In the genomic region with DNA sequence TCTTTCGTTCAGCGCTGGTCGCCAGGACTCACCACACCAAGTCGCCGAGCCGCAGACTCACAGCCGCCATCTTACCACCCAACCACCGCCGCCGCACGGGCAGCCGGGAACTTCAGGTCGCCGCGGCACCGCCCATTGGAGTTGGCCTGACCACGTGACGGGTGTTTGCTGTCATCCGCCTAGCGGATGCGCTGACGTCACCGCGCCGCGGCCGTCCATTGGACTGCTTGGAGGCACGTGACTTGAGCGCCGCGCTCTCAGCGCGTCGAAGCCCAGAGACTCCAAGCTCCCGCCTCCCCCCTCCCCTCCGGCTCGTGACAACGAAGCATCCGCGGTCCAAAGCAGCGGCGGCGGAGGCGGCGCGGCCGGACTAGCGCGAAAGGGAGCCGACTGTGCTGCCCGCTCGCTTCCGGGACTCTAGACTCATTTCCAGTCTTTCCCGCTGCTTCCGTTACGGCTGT, we compare ENCODE assay signal across 8 mouse cellular contexts. TPM values are rescaled to one million over a fixed set of nuclear protein-coding genes. Genes with fewer than 3 reads are reported as not detected.
DNase-seq lines count a peak whose midpoint lies in the region; ATAC-seq and TF ChIP-seq lines count a peak whose summit lies in the region.

A gene (minus strand): TSS at position 90 of the 461 bp plus-strand sequence.
A gene (plus strand): TSS at position 284 of the 461 bp plus-strand sequence.

- H3K9ac ChIP-seq in embryonic facial prominence, embryonic 13.5 days: peak within 1 kb of the TSS; percentile 96
- H3K9ac ChIP-seq in limb, embryonic 12.5 days (replicated peaks): peak within 1 kb of the TSS; percentile 93
- H3K9ac ChIP-seq in midbrain, embryonic 15.5 days: peak within 1 kb of the TSS; percentile 91

- H3K36me3 ChIP-seq in embryonic facial prominence, embryonic 13.5 days: peaks cover 39% of the 10 kb centered on the region
- H3K36me3 ChIP-seq in kidney, adult 2 months (ENCODE audit: control insufficient read depth, insufficient read depth, low read length): peaks cover 2% of the 10 kb centered on the region
- H3K36me3 ChIP-seq in limb, embryonic 12.5 days: peaks cover 42% of the 10 kb centered on the region
- peaks cover 25% of the 10 kb centered on the region for H3K36me3 ChIP-seq in midbrain, embryonic 15.5 days (replicated peaks)
- peaks cover 14% of the 10 kb centered on the region for H3K36me3 ChIP-seq in spleen, adult 2 months (ENCODE audit: control insufficient read depth, insufficient read depth, low read length)

- peaks cover 26% of the 10 kb centered on the region for H3K4me1 ChIP-seq in embryonic facial prominence, embryonic 13.5 days
- H3K4me1 ChIP-seq in kidney, adult 2 months (ENCODE audit: control insufficient read depth, insufficient read depth, low read length): peaks cover 5% of the 10 kb centered on the region; the same call in 1 of the 2 replicates
- peaks cover 20% of the 10 kb centered on the region; the same call in 1 of the 2 replicates for H3K4me1 ChIP-seq in limb, embryonic 12.5 days (replicated peaks)
- peaks cover 41% of the 10 kb centered on the region for H3K4me1 ChIP-seq in midbrain, embryonic 15.5 days
- H3K4me1 ChIP-seq in spleen, adult 2 months (ENCODE audit: control insufficient read depth, insufficient read depth, insufficient read length): peaks cover 5% of the 10 kb centered on the region; the same call in 1 of the 2 replicates

- H3K27me3 ChIP-seq in embryonic facial prominence, embryonic 13.5 days: no peaks in the 10 kb centered on the region
- no peaks in the 10 kb centered on the region for H3K27me3 ChIP-seq in kidney, adult 2 months (replicated peaks; ENCODE audit: control insufficient read depth, insufficient read depth, low read length)
- no peaks in the 10 kb centered on the region for H3K27me3 ChIP-seq in limb, embryonic 12.5 days
- H3K27me3 ChIP-seq in midbrain, embryonic 15.5 days (replicated peaks): no peaks in the 10 kb centered on the region
- no peaks in the 10 kb centered on the region for H3K27me3 ChIP-seq in spleen, adult 2 months (ENCODE audit: control insufficient read depth, insufficient read depth, low read length)

- peak; percentile 100 for DNase-seq in 3134 (ENCODE audit: extremely low read depth, insufficient read length, low spot score)
- DNase-seq in adrenal gland, postnatal 36 days: peak; percentile 100
- DNase-seq in heart, adult 18-20 months: peak; percentile 98 to 100
- DNase-seq in kidney, adult 2 months: peak; percentile 100
- peak; percentile 99 to 100 for DNase-seq in spleen, adult 2 months (ENCODE audit: low read depth in 1 of 2, low spot score in 2 of 2)

- peak; percentile 99 for ATAC-seq in embryonic facial prominence, embryonic 13.5 days (ENCODE audit: insufficient number of reproducible peaks, insufficient read depth, low FRiP score, low TSS enrichment, low read depth)
- peak; percentile 99 for ATAC-seq in limb, embryonic 12.5 days (ENCODE audit: insufficient number of reproducible peaks, insufficient read depth, low FRiP score, low TSS enrichment, low read depth)
- ATAC-seq in midbrain, embryonic 15.5 days (replicated peaks): peak; percentile 100

- peak within 1 kb of the TSS; percentile 96 for H3K27ac ChIP-seq in embryonic facial prominence, embryonic 13.5 days
- H3K27ac ChIP-seq in kidney, adult 2 months (ENCODE audit: insufficient read depth, low read depth, low read length): peak within 1 kb of the TSS; percentile 86
- peak within 1 kb of the TSS; percentile 95 for H3K27ac ChIP-seq in limb, embryonic 12.5 days
- H3K27ac ChIP-seq in midbrain, embryonic 15.5 days: peak within 1 kb of the TSS; percentile 96
- H3K27ac ChIP-seq in spleen, adult 2 months (ENCODE audit: insufficient read depth, low read length): peak within 1 kb of the TSS; percentile 96

- no peaks in the 10 kb centered on the region for H3K9me3 ChIP-seq in embryonic facial prominence, embryonic 13.5 days
- H3K9me3 ChIP-seq in limb, embryonic 12.5 days: no peaks in the 10 kb centered on the region
- no peaks in the 10 kb centered on the region for H3K9me3 ChIP-seq in midbrain, embryonic 15.5 days

- peak within 1 kb of the TSS; percentile 94 for H3K4me2 ChIP-seq in embryonic facial prominence, embryonic 13.5 days
- peak within 1 kb of the TSS; percentile 87 for H3K4me2 ChIP-seq in limb, embryonic 12.5 days
- peak within 1 kb of the TSS; percentile 90 for H3K4me2 ChIP-seq in midbrain, embryonic 15.5 days

- TF ChIP-seq POLR2A in kidney, adult 2 months (IDR thresholded peaks at IDR 0.05; ENCODE audit: low read depth, low read length): peak; percentile 49
- TF ChIP-seq POLR2A in spleen, adult 2 months (IDR thresholded peaks at IDR 0.05; ENCODE audit: low read depth, low read length): peak; percentile 92

- TF ChIP-seq CTCF in kidney, adult 2 months (conservative IDR thresholded peaks at IDR 0.05; ENCODE audit: insufficient read depth, insufficient read length, low read depth, low read length): no peak
- no peak for TF ChIP-seq CTCF in spleen, adult 2 months (IDR thresholded peaks at IDR 0.05; ENCODE audit: extremely low read depth, insufficient read depth, insufficient read length, insufficient replicate concordance)

- 0% methylated on average over 56 of the region's 56 CpGs for WGBS in embryonic facial prominence, embryonic 13.5 days
- WGBS in kidney, adult 2 months: 2% methylated on average over 56 of the region's 56 CpGs
- 1% methylated on average over 54 of the region's 56 CpGs for WGBS in limb, embryonic 12.5 days
- WGBS in midbrain, embryonic 15.5 days: under 1% methylated on average over 56 of the region's 56 CpGs
- WGBS in spleen, adult 2 months: under 1% methylated on average over 55 of the region's 56 CpGs

- H3K4me3 ChIP-seq in embryonic facial prominence, embryonic 13.5 days: peak within 1 kb of the TSS; percentile 95
- H3K4me3 ChIP-seq in kidney, adult 2 months (ENCODE audit: insufficient read depth, low read depth, low read length): peak within 1 kb of the TSS; percentile 76
- peak within 1 kb of the TSS; percentile 98 for H3K4me3 ChIP-seq in limb, embryonic 12.5 days (replicated peaks)
- H3K4me3 ChIP-seq in midbrain, embryonic 15.5 days: peak within 1 kb of the TSS; percentile 94
- peak within 1 kb of the TSS; percentile 83 for H3K4me3 ChIP-seq in spleen, adult 2 months (ENCODE audit: extremely low read depth, insufficient read depth, insufficient read length)

RNA-seq across cellular contexts. Expression of the first gene that starts in this region (rescaled TPM):
- total RNA-seq in adrenal gland, postnatal 36 days (2021): 10 to 100 TPM; 94.6 to 95.6 TPM
- polyA plus RNA-seq in embryonic facial prominence, embryonic 13.5 days (2015; fragmentation: Nextera tagmentation; extraction: Ambion mirVana): 139 and 143 TPM in 2 replicates
- 10 to 100 TPM; 40.6 to 43.3 TPM for total RNA-seq in heart, adult 18-20 months (2021)
- polyA plus RNA-seq in kidney, adult 2 months (2012; rRNA removed): 76.1 and 85.6 TPM in 2 replicates
- 168 and 174 TPM in 2 replicates for polyA plus RNA-seq in limb, embryonic 12.5 days (2016; fragmentation: Nextera tagmentation; extraction: Ambion mirVana)
- polyA plus RNA-seq in midbrain, embryonic 15.5 days (2015; fragmentation: Nextera tagmentation; extraction: Ambion mirVana): 201 and 207 TPM in 2 replicates
- polyA plus RNA-seq in spleen, adult 2 months (2012; rRNA removed): 43.9 and 45.5 TPM in 2 replicates

RNA-seq across cellular contexts. Expression of the second gene that starts in this region (rescaled TPM):
- 10 to 100 TPM; 35.2 to 38.5 TPM for total RNA-seq in adrenal gland, postnatal 36 days (2021)
- 20.9 and 22.9 TPM in 2 replicates for polyA plus RNA-seq in embryonic facial prominence, embryonic 13.5 days (2015; fragmentation: Nextera tagmentation; extraction: Ambion mirVana)
- total RNA-seq in heart, adult 18-20 months (2021): 10 to 100 TPM; 21.3 to 23.2 TPM
- 22.9 and 28.7 TPM in 2 replicates for polyA plus RNA-seq in kidney, adult 2 months (2012; rRNA removed)
- polyA plus RNA-seq in limb, embryonic 12.5 days (2016; fragmentation: Nextera tagmentation; extraction: Ambion mirVana): 26.8 and 27.0 TPM in 2 replicates
- polyA plus RNA-seq in midbrain, embryonic 15.5 days (2015; fragmentation: Nextera tagmentation; extraction: Ambion mirVana): 15.1 and 16.0 TPM in 2 replicates
- 31.2 and 40.3 TPM in 2 replicates for polyA plus RNA-seq in spleen, adult 2 months (2012; rRNA removed)

Comparison
In these comparisons a context has a peak if more than half of its experiments do, and no peak if none do; other contexts are left out.
1. Peak in every context shown above with its lines: DNase-seq, ATAC-seq, H3K4me3 ChIP-seq and H3K27ac ChIP-seq.